Comparison of ENCODE assay signal across 8 mouse cellular contexts in genomic region chr5:143974931-143975630, GRCm38 (mm10). TPM values are rescaled to one million over a fixed set of nuclear protein-coding genes. Genes with fewer than 3 reads are reported as not detected.
DNase-seq lines count a peak whose midpoint lies in the region; ATAC-seq and TF ChIP-seq lines count a peak whose summit lies in the region.

No protein-coding gene starts in this region.

- in situ Hi-C loops in Patski (cut with MboI; ENCODE audit: low pct_unique_long_range_greater_than_20kb): no loop called here

- no peaks in the 10 kb centered on the region for H3K27me3 ChIP-seq in Patski
- H3K27me3 ChIP-seq in forebrain, postnatal 0 days (ENCODE audit: insufficient read depth, low read length): no peaks in the 10 kb centered on the region
- H3K27me3 ChIP-seq in lung, embryonic 16.5 days (ENCODE audit: control insufficient read depth, insufficient read depth, low read depth, low read length): no peaks in the 10 kb centered on the region

- no peak overlapping the region for H3K27ac ChIP-seq in forebrain, postnatal 0 days (ENCODE audit: low read depth, low read length)
- no peak overlapping the region for H3K27ac ChIP-seq in lung, embryonic 16.5 days (ENCODE audit: low read length)

- TF ChIP-seq CTCF in Patski (IDR thresholded peaks at IDR 0.05): peak; percentile 80
- TF ChIP-seq CTCF in forebrain, postnatal 0 days (IDR thresholded peaks at IDR 0.05; ENCODE audit: low read depth): peak; percentile 86

- POLR2A ChIA-PET in Patski (lab: Charles Lee): no interaction called here

- no peaks in the 10 kb centered on the region for H3K9me3 ChIP-seq in forebrain, postnatal 0 days (ENCODE audit: low read length)
- H3K9me3 ChIP-seq in lung, embryonic 16.5 days (ENCODE audit: control insufficient read depth, low read length): 0 out of 2 replicates have a peak, but pooled peaks cover 2% of the 10 kb centered on the region

- no peak overlapping the region for H3K4me2 ChIP-seq in forebrain, postnatal 0 days (ENCODE audit: low read depth)
- no peak overlapping the region for H3K4me2 ChIP-seq in lung, embryonic 16.5 days (ENCODE audit: low read depth, low read length)

- 45% methylated on average over 4 of the region's 4 CpGs for WGBS in forebrain, postnatal 0 days
- 42% methylated on average over 4 of the region's 4 CpGs for WGBS in lung, embryonic 16.5 days

- peak; percentile 77 for ATAC-seq in Patski
- peak; percentile 66 for ATAC-seq in forebrain, postnatal 0 days
- ATAC-seq in lung, embryonic 16.5 days (ENCODE audit: low read depth): peak; percentile 78

- no peaks in the 10 kb centered on the region for H3K4me1 ChIP-seq in forebrain, postnatal 0 days (ENCODE audit: insufficient read depth)
- no peaks in the 10 kb centered on the region for H3K4me1 ChIP-seq in lung, embryonic 16.5 days (replicated peaks; ENCODE audit: control insufficient read depth, insufficient read depth, low read length)

- no peak for DNase-seq in Patski (ENCODE audit: low read depth, low spot score)
- DNase-seq in cerebellum, adult 18-20 months: peak; percentile 54 to 72
- peak; percentile 70 for DNase-seq in forebrain, postnatal 0 days
- peak; percentile 71 for DNase-seq in heart, postnatal 4 days
- DNase-seq in layer of hippocampus, adult 9-11 months: peak; percentile 52
- DNase-seq in retina, adult 2 months (ENCODE audit: low read depth, low spot score): peak; percentile 41
- DNase-seq in urinary bladder, postnatal 14 days (ENCODE audit: low spot score): peak; percentile 59

- CTCF ChIA-PET in Patski (lab: Charles Lee): interaction anchor here (1.3 to 2.2 kb wide), 3 partner anchors 12 to 43 kb away, joined by 3 to 7 read pairs (median 6); partner anchors contain the start of gene Rsph10b

- H3K4me3 ChIP-seq in forebrain, postnatal 0 days (ENCODE audit: low read depth, low read length): no peak overlapping the region
- no peak overlapping the region for H3K4me3 ChIP-seq in lung, embryonic 16.5 days (ENCODE audit: low read length)

- no peak overlapping the region for H3K9ac ChIP-seq in forebrain, postnatal 0 days
- no peak overlapping the region for H3K9ac ChIP-seq in lung, embryonic 16.5 days (ENCODE audit: low read length)

- no peaks in the 10 kb centered on the region for H3K36me3 ChIP-seq in forebrain, postnatal 0 days (ENCODE audit: insufficient read depth)
- H3K36me3 ChIP-seq in lung, embryonic 16.5 days (ENCODE audit: control insufficient read depth, insufficient read depth, low read length): no peaks in the 10 kb centered on the region

RNA-seq across cellular contexts. Expression of gene Ccz1, which starts 39.6 kb away (rescaled TPM):
- polyA plus RNA-seq in Patski (2021): 103 TPM
- total RNA-seq in forebrain, postnatal 0 days (2014; rRNA removed): 75.7 and 80.4 TPM in 2 replicates
- 80.5 and 83.8 TPM in 2 replicates for polyA plus RNA-seq in forebrain, postnatal 0 days (2015; fragmentation: Nextera tagmentation; extraction: Ambion mirVana)
- 10 to 100 TPM; 43.1 to 43.8 TPM for total RNA-seq in heart, postnatal 4 days (2021)
- polyA plus RNA-seq in lung, embryonic 16.5 days (2015; fragmentation: Nextera tagmentation; extraction: Ambion mirVana): 79.3 and 82.1 TPM in 2 replicates

RNA-seq across cellular contexts. Expression of gene Rsph10b, which starts 42.2 kb away (rescaled TPM):
- 0.14 TPM for polyA plus RNA-seq in Patski (2021)
- total RNA-seq in forebrain, postnatal 0 days (2014; rRNA removed): 3.4 and 3.8 TPM in 2 replicates
- polyA plus RNA-seq in forebrain, postnatal 0 days (2015; fragmentation: Nextera tagmentation; extraction: Ambion mirVana): 2.3 and 4.3 TPM in 2 replicates
- total RNA-seq in heart, postnatal 4 days (2021): under 1 TPM; 0.33 to 0.38 TPM
- polyA plus RNA-seq in lung, embryonic 16.5 days (2015; fragmentation: Nextera tagmentation; extraction: Ambion mirVana): 1.8 and 2.1 TPM in 2 replicates

RNA-seq across cellular contexts. Expression of gene Gm42421, which starts 47.1 kb away (rescaled TPM):
- polyA plus RNA-seq in Patski (2021): 0.47 TPM
- total RNA-seq in forebrain, postnatal 0 days (2014; rRNA removed): 1.2 and 3.0 TPM in 2 replicates
- 0.50 and 1.2 TPM in 2 replicates for polyA plus RNA-seq in forebrain, postnatal 0 days (2015; fragmentation: Nextera tagmentation; extraction: Ambion mirVana)
- total RNA-seq in heart, postnatal 4 days (2021): 1 to 10 TPM in 1 of 2 experiments, under 1 TPM in 1; 0.74 to 1.0 TPM
- polyA plus RNA-seq in lung, embryonic 16.5 days (2015; fragmentation: Nextera tagmentation; extraction: Ambion mirVana): 1.0 TPM in 1 of 2 replicates, not detected in the other

RNA-seq across cellular contexts. Expression of gene Ocm, which starts 51.4 kb away (rescaled TPM):
- not detected for polyA plus RNA-seq in Patski (2021)
- total RNA-seq in forebrain, postnatal 0 days (2014; rRNA removed): not detected in 2 replicates
- 0.98 TPM in 1 of 2 replicates, not detected in the other for polyA plus RNA-seq in forebrain, postnatal 0 days (2015; fragmentation: Nextera tagmentation; extraction: Ambion mirVana)
- not detected for total RNA-seq in heart, postnatal 4 days (2021)
- polyA plus RNA-seq in lung, embryonic 16.5 days (2015; fragmentation: Nextera tagmentation; extraction: Ambion mirVana): 0.24 and 0.47 TPM in 2 replicates
